Mouse (Mus musculus) ES-E14 (cell line): ENCODE data around the gene Gm13290. TPM values are rescaled to one million over a fixed set of nuclear protein-coding genes. Genes with fewer than 3 reads are reported as not detected.

Experiments used
- DNase-seq: peaks from one replicate; pipeline ENCODE4 v3.0.0-alpha.2; 2013; ENCODE audit warnings: low read depth, low spot score
- H3K27ac ChIP-seq: 2 replicates; pipeline ENCODE4 v1.5.1; 2012; ENCODE audit warnings: low read depth, mild to moderate bottlenecking, low read length, moderate library complexity, mixed read lengths; ENCODE audit not compliant: poor library complexity, insufficient read depth, severe bottlenecking
- H3K36me3 ChIP-seq: 2 replicates; pipeline ENCODE4 v1.6.1; 2012; ENCODE audit warnings: mild to moderate bottlenecking, low read length, moderate library complexity, mixed read lengths; ENCODE audit not compliant: control insufficient read depth, poor library complexity, insufficient read depth, severe bottlenecking
- H3K4me1 ChIP-seq, 2 experiments: fragments of 150-350 bp in 1 of 2; sonication (generic) in 1 of 2; 2 replicates each; pipeline ENCODE4 v1.6.1; 2012; ENCODE audit warnings: low read length in 2 of 2, mild to moderate bottlenecking in 1 of 2, mixed read lengths in 1 of 2; ENCODE audit not compliant: control insufficient read depth in 2 of 2, insufficient read depth in 2 of 2, poor library complexity in 1 of 2
- H3K4me3 ChIP-seq, 2 experiments: fragments of 150-350 bp in 1 of 2; sonication (generic) in 1 of 2; 2 replicates each; pipeline ENCODE4 v1.5.1; 2012; ENCODE audit warnings: low read length in 2 of 2, low read depth in 1 of 2, mild to moderate bottlenecking in 1 of 2, mixed read lengths in 1 of 2; ENCODE audit not compliant: insufficient read depth in 1 of 2, poor library complexity in 1 of 2, severe bottlenecking in 1 of 2
- H3K9ac ChIP-seq: 2 replicates; pipeline ENCODE4 v1.6.1; 2012; ENCODE audit warnings: low read depth, mild to moderate bottlenecking, low read length, mixed read lengths; ENCODE audit not compliant: poor library complexity, insufficient read depth, severe bottlenecking
- H3K9me3 ChIP-seq: fragments of 150-350 bp; sonication (generic); 2 replicates; pipeline ENCODE4 v1.6.1; 2012; ENCODE audit warnings: low read depth, mild to moderate bottlenecking, low read length; ENCODE audit not compliant: control insufficient read depth, insufficient read depth
- CHD2 ChIP-seq: IDR thresholded peaks from 2 replicates; pipeline ENCODE4 v1.6.1; 2014; ENCODE audit warnings: mild to moderate bottlenecking, low read depth, low read length, inconsistent platforms
- HCFC1 ChIP-seq: IDR thresholded peaks from 2 replicates; pipeline ENCODE4 v1.6.1; 2012; ENCODE audit warnings: low read length, inconsistent platforms, borderline replicate concordance; ENCODE audit not compliant: insufficient read depth
- MAFK ChIP-seq: IDR thresholded peaks from 2 replicates; pipeline ENCODE4 v1.6.1; 2014; ENCODE audit warnings: mild to moderate bottlenecking, low read depth, low read length, inconsistent platforms; ENCODE audit not compliant: insufficient read depth
- ZC3H11A ChIP-seq: IDR thresholded peaks from 2 replicates; pipeline ENCODE4 v1.6.1; 2012; ENCODE audit warnings: low read depth, mild to moderate bottlenecking, inconsistent platforms, low read length, borderline replicate concordance
- ZNF384 ChIP-seq: IDR thresholded peaks from 2 replicates; pipeline ENCODE4 v1.6.1; 2012; ENCODE audit warnings: low read depth, low read length, inconsistent platforms
- in situ Hi-C, 2 experiments: fragments of 600-800 bp; cut with MboI; formaldehyde crosslinking; loops; one replicate each; pipeline ENCODE4 v1.15.1; 2025; ENCODE audit warnings: low sequenced_read_pairs in 2 of 2, inconsistent platforms in 1 of 2; ENCODE audit not compliant: unreplicated experiment in 2 of 2
- total RNA-seq: library from RNA; depleted of rRNA; stranded (reverse); fragments of 300-350 nt; gene quantifications from 2 replicates; pipeline ENCODE4 v1.2.3, GENCODE M21; 2012; rRNA removed

Gm13290 gene
- total RNA-seq, 1 experiment, result not detected

- Histone ChIP-seq H3K36me3 (no peaks in the 10 kb centered on the region), H3K9me3 (no peaks in the 10 kb centered on the region), H3K4me1 (no peaks in the 10 kb centered on the region), H3K27ac (no peak within 1 kb of the TSS), H3K9ac (no peak within 1 kb of the TSS), H3K4me3 (no peak within 1 kb of the TSS)
- no peak for DNase-seq
- in situ Hi-C loops, result no loop called here
- no peak for TF ChIP-seq MAFK
These were observed 46.0 kb downstream of the Gm13290 start, which contains the start of gene Ifna11 for GRCm38 (mm10) chr4:88819659-88820058. Ifna11 (plus strand) TSS chr4:88819959.

GRCm38 (mm10) chr4:88822995-88823394 lies 49.4 kb downstream of the Gm13290 start:
- Histone ChIP-seq H3K4me3 (no peak overlapping the region), H3K36me3 (no peaks in the 10 kb centered on the region), H3K9me3 (no peaks in the 10 kb centered on the region), H3K4me1 (no peaks in the 10 kb centered on the region), H3K27ac (no peak overlapping the region), H3K9ac (no peak overlapping the region)
- DNase-seq, result no peak
- no peak for TF ChIP-seq ZNF384
- TF ChIP-seq HCFC1, result no peak
- no peak for TF ChIP-seq MAFK
- TF ChIP-seq CHD2, result no peak
- TF ChIP-seq ZC3H11A, result no peak
- in situ Hi-C loops, result no loop called here

Other genes with a start within 250 kb of the Gm13290 start
- gene Ifna15, start 215.6 kb upstream of the Gm13290 start, total RNA-seq, result not detected in 2 replicates
- not detected in 2 replicates for gene Ifna14, start 202.0 kb upstream of the Gm13290 start, total RNA-seq
- gene Ifna9, start 181.4 kb upstream of the Gm13290 start, total RNA-seq, result not detected in 2 replicates
- not detected in 2 replicates for gene Ifna12, start 170.5 kb upstream of the Gm13290 start, total RNA-seq
- not detected in 2 replicates for gene C87499, start 139.4 kb upstream of the Gm13290 start, total RNA-seq
- gene Ifna13, start 129.4 kb upstream of the Gm13290 start, total RNA-seq, result not detected in 2 replicates
- gene Ifna16, start 96.9 kb upstream of the Gm13290 start, total RNA-seq, result not detected in 2 replicates
- gene Ifna2, start 89.9 kb upstream of the Gm13290 start, total RNA-seq, result not detected in 2 replicates
- gene Ifnab, start 82.5 kb upstream of the Gm13290 start, total RNA-seq, result not detected in 2 replicates
- gene Gm26566, start 52.0 kb upstream of the Gm13290 start, total RNA-seq, result 3.7 and 5.3 TPM in 2 replicates
- gene Klhl9, start 51.4 kb upstream of the Gm13290 start, total RNA-seq, result 20.7 and 31.5 TPM in 2 replicates
- gene Gm13271, start 19.0 kb upstream of the Gm13290 start, total RNA-seq, result not detected in 2 replicates
- gene Gm13283, start 13.7 kb upstream of the Gm13290 start, total RNA-seq, result not detected in 2 replicates
- not detected in 2 replicates for gene Gm13289, start 3.1 kb downstream of the Gm13290 start, total RNA-seq
- gene Gm13272, start 6.0 kb downstream of the Gm13290 start, total RNA-seq, result not detected in 2 replicates
- not detected in 2 replicates for gene Ifnz, start 8.3 kb downstream of the Gm13290 start, total RNA-seq
- gene Gm13276, start 11.9 kb downstream of the Gm13290 start, total RNA-seq, result not detected in 2 replicates
- gene Gm13277, start 14.8 kb downstream of the Gm13290 start, total RNA-seq, result not detected in 2 replicates
- gene Gm13278, start 17.7 kb downstream of the Gm13290 start, total RNA-seq, result not detected in 2 replicates
- gene Gm13275, start 20.7 kb downstream of the Gm13290 start, total RNA-seq, result not detected in 2 replicates
- not detected in 2 replicates for gene Gm13279, start 23.6 kb downstream of the Gm13290 start, total RNA-seq
- gene Gm13285, start 25.8 kb downstream of the Gm13290 start, total RNA-seq, result not detected in 2 replicates
- not detected in 2 replicates for gene Gm13287, start 29.4 kb downstream of the Gm13290 start, total RNA-seq
- not detected in 2 replicates for gene Gm13288, start 31.7 kb downstream of the Gm13290 start, total RNA-seq
- gene Ifna7, start 42.4 kb downstream of the Gm13290 start, total RNA-seq, result not detected in 2 replicates
- not detected in 2 replicates for gene Ifna11, start 46.1 kb downstream of the Gm13290 start, total RNA-seq
- gene Ifna6, start 53.6 kb downstream of the Gm13290 start, total RNA-seq, result not detected in 2 replicates
- not detected in 2 replicates for gene Ifna5, start 61.7 kb downstream of the Gm13290 start, total RNA-seq
- gene Ifna4, start 68.0 kb downstream of the Gm13290 start, total RNA-seq, result not detected in 2 replicates
- not detected in 2 replicates for gene Ifna1, start 76.3 kb downstream of the Gm13290 start, total RNA-seq
- gene Ifne, start 106.4 kb downstream of the Gm13290 start, total RNA-seq, result not detected in 2 replicates